Mouse (Mus musculus) hindbrain, embryonic 15.5 days (tissue): ENCODE data around the gene Gm42417. TPM values are rescaled to one million over a fixed set of nuclear protein-coding genes. Genes with fewer than 3 reads are reported as not detected.
A peak's percentile ranks its signal among the peaks of the same experiment; 100 is the strongest.

Experiments
- ATAC-seq: fragments of 200-750 bp; cut with Nextera tagmentation; 2 replicates; pipeline ENCODE4 v1.8.0; 2017; ENCODE audit warnings: low read depth, moderate number of reproducible peaks, moderate TSS enrichment; ENCODE audit not compliant: low FRiP score
- H3K27ac ChIP-seq: fragments of 300-500 bp; sonication (generic); replicated peaks from 2 replicates; pipeline ENCODE4 v1.5.1; 2015; ENCODE audit warnings: mild to moderate bottlenecking, inconsistent platforms
- H3K27me3 ChIP-seq: fragments of 300-500 bp; sonication (generic); 2 replicates; pipeline ENCODE4 v1.6.1; 2015; ENCODE audit warnings: control low read depth, inconsistent platforms
- H3K36me3 ChIP-seq: fragments of 300-500 bp; sonication (generic); 2 replicates; pipeline ENCODE4 v1.6.1; 2015; ENCODE audit warnings: control low read depth, inconsistent platforms
- H3K4me1 ChIP-seq: fragments of 300-500 bp; sonication (generic); replicated peaks from 2 replicates; pipeline ENCODE4 v1.6.1; 2015; ENCODE audit warnings: control low read depth, inconsistent platforms
- H3K4me2 ChIP-seq: fragments of 300-500 bp; sonication (generic); 2 replicates; pipeline ENCODE4 v1.6.1; 2015; ENCODE audit warnings: moderate library complexity, mild to moderate bottlenecking, inconsistent platforms
- H3K4me3 ChIP-seq: fragments of 300-500 bp; sonication (generic); 2 replicates; pipeline ENCODE4 v1.5.1; 2015; ENCODE audit warnings: mild to moderate bottlenecking, inconsistent platforms
- H3K9ac ChIP-seq: fragments of 300-500 bp; sonication (generic); 2 replicates; pipeline ENCODE4 v1.6.1; 2015; ENCODE audit warnings: inconsistent platforms
- H3K9me3 ChIP-seq: fragments of 300-500 bp; sonication (generic); 2 replicates; pipeline ENCODE4 v1.6.1; 2016; ENCODE audit warnings: control low read depth, inconsistent platforms
- WGBS: fragments of 180-500 bp; shearing (Covaris S2); methylation state at CpG from one replicate; pipeline ENCODE4 v1.1.7; 2015; 5-methylcytosine and 5-hydroxymethylcytosine counted together
- microRNA-seq: library from miRNA; unstranded; fragments of <30 nt; microRNA quantifications from one replicate; pipeline ENCODE4, GENCODE M21; 2016
- polyA plus RNA-seq: library from polyadenylated mRNA; unstranded; fragments of >200 nt; fragmentation: Nextera tagmentation; extraction: Ambion mirVana; gene quantifications from 2 replicates; pipeline ENCODE4 v1.2.1, GENCODE M21; 2015

The Gm42417 gene
- polyA plus RNA-seq, 1 experiment from 2014 or later: 0.62 TPM

DNA sequence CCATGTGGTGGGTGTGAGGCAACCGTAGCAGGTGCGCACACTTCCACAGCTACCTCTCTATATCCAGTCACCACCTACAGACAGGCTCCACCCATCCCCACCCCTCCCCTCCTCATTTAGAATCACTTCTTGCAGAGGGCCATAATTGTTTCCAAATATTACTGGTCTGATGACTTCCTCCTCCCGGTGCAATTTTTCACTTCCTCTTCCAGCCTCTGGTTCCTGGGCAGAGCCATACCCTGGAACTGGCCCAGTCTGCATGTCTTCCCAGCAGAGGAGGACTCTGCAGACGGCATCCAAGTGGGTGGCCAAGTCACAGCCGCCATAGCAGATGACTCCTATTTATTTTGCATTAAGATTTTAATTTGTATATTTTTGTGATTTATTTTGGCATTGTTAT lies 31.0 kb downstream of the Gm42417 start:
- Histone ChIP-seq H3K4me3 (no peak overlapping the region), H3K9me3 (no peaks in the 10 kb centered on the region), H3K27ac (no peak overlapping the region), H3K9ac (no peak overlapping the region), H3K27me3 (no peaks in the 10 kb centered on the region), H3K36me3 (no peaks in the 10 kb centered on the region), H3K4me2 (no peak overlapping the region), H3K4me1 (peaks cover 4% of the 10 kb centered on the region)
- WGBS: 89% methylated on average over 5 of the region's 5 CpGs
- ATAC-seq: no peak

DNA sequence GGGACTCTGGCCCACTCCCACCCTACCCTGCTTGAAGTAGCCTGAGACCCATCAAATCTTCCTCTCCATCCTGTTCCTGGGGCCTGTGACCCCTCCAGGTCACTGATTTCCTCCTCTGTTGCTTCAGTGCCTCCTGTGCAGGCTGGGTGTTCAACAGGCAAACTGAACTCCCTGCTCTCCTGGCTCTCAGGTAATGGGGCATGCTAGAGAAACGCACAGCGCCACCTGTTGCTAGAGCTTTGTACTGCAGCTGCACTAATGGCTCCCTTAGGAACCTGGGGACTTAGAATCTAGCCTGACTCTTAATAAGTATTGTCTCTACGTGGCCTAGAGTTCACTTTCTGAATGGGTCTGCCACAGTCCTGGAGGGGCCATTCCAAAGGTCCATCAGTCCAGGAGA lies 38.0 kb downstream of the Gm42417 start:
- peak; percentile 46; the same call in 1 of the 2 replicates for ATAC-seq
- no peak overlapping the region for H3K4me3 ChIP-seq

DNA sequence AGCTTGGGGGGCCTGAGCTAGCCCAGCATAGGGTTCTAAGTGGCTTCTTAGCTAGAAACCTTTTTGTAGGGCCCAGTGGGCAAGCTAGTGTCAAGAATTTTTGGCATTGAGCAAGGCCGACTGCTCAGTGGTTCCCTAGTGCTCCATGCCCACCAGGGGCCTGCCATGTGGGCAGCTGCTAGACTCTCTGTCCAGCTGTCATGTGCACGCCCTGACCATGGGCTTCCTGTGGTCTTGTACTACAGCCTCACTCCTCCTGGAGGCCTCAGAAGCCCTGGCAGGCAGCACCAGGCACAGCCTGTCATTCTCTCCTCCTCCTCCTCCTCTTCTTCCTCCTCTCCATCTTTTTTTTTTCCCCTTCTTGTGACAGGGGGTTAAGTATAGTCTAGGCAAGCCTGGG lies 41.9 kb downstream of the Gm42417 start:
- 68% methylated on average over 2 of the region's 2 CpGs for WGBS
- no peaks in the 10 kb centered on the region for H3K27me3 ChIP-seq
- no peak for ATAC-seq
- H3K4me2 ChIP-seq: no peak overlapping the region
- no peak overlapping the region for H3K27ac ChIP-seq
- no peaks in the 10 kb centered on the region for H3K9me3 ChIP-seq
- no peaks in the 10 kb centered on the region for H3K4me1 ChIP-seq
- H3K4me3 ChIP-seq: no peak overlapping the region
- H3K9ac ChIP-seq: no peak overlapping the region
- H3K36me3 ChIP-seq: no peaks in the 10 kb centered on the region

More for the DNA sequence above, 38.0 kb downstream of the Gm42417 start:
- H3K27ac ChIP-seq: no peak overlapping the region
- H3K4me2 ChIP-seq: no peak overlapping the region
- 5% methylated on average over 3 of the region's 3 CpGs for WGBS
- no peaks in the 10 kb centered on the region for H3K9me3 ChIP-seq
- no peaks in the 10 kb centered on the region for H3K27me3 ChIP-seq
- no peaks in the 10 kb centered on the region for H3K36me3 ChIP-seq
- H3K9ac ChIP-seq: no peak overlapping the region
- no peaks in the 10 kb centered on the region for H3K4me1 ChIP-seq

DNA sequence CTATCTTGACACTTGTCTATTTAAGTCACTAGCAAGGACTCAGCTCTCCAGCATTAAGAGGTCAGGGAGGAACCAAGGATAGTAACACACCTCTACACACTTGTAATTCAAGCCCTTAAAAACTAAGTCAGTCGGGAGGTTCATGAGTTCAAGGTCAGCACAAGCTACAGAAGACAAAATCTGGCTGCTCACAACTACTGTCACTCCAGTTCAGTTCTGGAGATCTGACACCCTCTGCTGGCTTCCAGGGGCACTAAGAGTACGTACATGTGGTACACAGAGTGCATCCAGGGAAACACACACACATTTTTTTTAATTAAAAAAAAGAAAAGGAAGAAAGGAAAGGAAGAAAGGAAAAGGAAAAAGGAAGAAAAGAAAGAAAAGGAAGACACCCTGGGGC lies 42.5 kb downstream of the Gm42417 start:
- Histone ChIP-seq H3K4me3 (no peak overlapping the region), H3K4me2 (no peak overlapping the region), H3K4me1 (no peaks in the 10 kb centered on the region), H3K9ac (no peak overlapping the region), H3K27ac (no peak overlapping the region), H3K36me3 (no peaks in the 10 kb centered on the region), H3K9me3 (no peaks in the 10 kb centered on the region), H3K27me3 (no peaks in the 10 kb centered on the region)
- no peak for ATAC-seq
- 59% methylated on average over 2 of the region's 2 CpGs for WGBS

DNA sequence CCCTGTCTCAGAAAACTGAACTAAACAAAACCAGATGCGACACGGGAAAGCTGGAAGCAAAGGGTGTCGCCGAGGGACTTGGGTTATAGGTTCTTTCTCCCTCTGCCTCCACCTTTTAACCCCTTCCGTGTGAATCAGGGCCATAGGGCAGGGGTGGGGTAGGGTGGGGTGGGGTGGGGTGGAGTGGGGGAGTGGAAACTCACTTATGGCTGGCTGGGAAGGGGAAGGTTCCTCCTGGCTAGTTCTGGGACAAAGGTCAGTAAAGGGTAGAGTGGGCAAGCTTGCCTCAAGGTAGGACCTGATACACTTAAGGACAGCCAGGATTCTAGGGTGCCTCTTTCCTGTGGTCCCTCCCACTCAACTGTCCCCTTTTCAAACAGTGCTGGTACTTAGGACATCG lies 45.9 kb downstream of the Gm42417 start:
- no peaks in the 10 kb centered on the region for H3K36me3 ChIP-seq
- no peaks in the 10 kb centered on the region for H3K27me3 ChIP-seq
- H3K27ac ChIP-seq: no peak overlapping the region
- H3K4me3 ChIP-seq: no peak overlapping the region
- no peak overlapping the region for H3K9ac ChIP-seq
- H3K9me3 ChIP-seq: no peaks in the 10 kb centered on the region
- H3K4me1 ChIP-seq: no peaks in the 10 kb centered on the region
- no peak for ATAC-seq
- no peak overlapping the region for H3K4me2 ChIP-seq
- WGBS: 82% methylated on average over 6 of the region's 6 CpGs

DNA sequence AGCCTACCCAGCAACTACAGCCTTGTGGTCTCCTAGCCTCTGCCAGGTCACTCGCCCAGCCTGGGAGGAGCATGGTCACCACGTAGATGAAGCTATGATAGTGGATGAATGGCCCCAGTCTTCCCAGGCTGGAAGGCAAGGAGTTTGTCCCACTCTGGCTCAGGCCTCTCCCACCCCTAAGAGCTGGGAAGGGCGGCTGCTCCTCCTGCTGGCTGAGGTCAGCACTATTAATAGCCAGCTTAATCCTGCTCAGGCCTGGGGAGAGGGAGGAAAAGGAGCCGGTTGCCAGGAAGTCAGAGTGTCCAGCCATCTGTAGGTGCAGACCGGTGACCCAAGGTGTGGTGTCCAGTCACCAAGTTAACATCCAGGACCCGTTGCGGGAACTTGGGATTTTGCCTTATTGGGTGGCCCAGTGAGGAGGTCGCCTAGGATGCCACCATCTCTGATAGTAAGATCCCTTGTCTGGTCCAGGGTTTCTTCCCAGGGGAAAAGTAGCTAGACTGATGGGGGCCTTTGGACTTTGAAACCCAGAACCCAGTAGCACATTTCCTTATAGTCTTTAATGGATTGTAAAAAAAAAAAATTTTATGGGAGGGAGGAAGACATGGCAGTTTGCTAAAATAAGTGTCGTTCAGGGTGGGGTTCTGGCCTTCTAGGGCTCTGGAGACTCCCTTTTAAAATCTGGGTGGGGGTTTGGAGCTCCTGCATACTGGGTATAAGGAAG lies 46.7 kb downstream of the Gm42417 start:
- Histone ChIP-seq H3K4me1 (no peaks in the 10 kb centered on the region), H3K4me2 (no peak overlapping the region), H3K9me3 (no peaks in the 10 kb centered on the region), H3K4me3 (no peak overlapping the region), H3K27me3 (no peaks in the 10 kb centered on the region), H3K9ac (no peak overlapping the region), H3K36me3 (no peaks in the 10 kb centered on the region), H3K27ac (no peak overlapping the region)
- ATAC-seq: no peak
- WGBS: 52% methylated on average over 9 of the region's 9 CpGs

DNA sequence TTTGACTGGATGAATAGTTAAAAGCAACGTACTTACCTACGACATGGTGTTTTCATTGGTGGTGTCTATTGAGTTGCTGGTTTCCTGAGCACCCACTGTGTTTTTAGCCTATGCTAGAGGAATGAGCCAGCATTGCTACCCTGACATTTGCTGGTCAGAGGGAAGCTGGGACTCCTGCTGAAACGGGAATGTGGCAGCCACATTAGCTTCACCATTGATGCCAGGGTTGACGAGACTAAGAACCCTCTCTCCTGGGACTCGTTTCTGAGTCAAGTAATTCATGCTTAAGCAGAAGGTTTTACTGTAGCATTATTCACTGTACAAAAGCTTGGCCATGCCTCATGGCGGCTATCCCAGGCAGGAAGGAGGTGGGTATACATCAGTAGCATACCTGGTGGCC lies 49.6 kb downstream of the Gm42417 start:
- Histone ChIP-seq H3K9ac (no peak overlapping the region), H3K4me1 (no peaks in the 10 kb centered on the region), H3K27me3 (no peaks in the 10 kb centered on the region), H3K9me3 (no peaks in the 10 kb centered on the region), H3K4me3 (no peak overlapping the region), H3K4me2 (no peak overlapping the region), H3K27ac (no peak overlapping the region), H3K36me3 (no peaks in the 10 kb centered on the region)
- ATAC-seq: no peak
- WGBS: 64% methylated on average over 6 of the region's 6 CpGs

DNA sequence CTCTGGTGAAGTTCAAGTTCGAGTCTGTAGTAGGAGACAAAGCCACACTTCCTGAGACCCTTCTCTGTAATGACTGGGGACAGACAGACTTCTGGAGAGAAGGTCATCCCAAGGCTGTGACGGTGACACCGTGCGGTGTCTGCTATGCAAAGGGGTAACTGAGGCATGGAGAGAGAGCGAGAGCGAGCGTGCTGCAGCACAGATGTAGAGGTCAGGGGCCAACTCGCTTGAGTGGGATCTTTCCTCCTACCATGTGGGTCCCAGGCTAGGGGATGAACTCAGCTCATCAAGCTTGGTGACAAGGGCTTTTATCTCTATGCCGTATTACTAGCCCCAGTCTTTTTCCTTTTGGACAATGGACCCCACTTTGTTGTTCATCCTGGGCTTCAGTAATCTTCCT lies 52.1 kb downstream of the Gm42417 start:
- no peak overlapping the region for H3K4me2 ChIP-seq
- H3K9me3 ChIP-seq: no peaks in the 10 kb centered on the region
- no peak overlapping the region for H3K9ac ChIP-seq
- H3K4me1 ChIP-seq: peaks cover 5% of the 10 kb centered on the region; the same call in 1 of the 2 replicates
- H3K27me3 ChIP-seq: no peaks in the 10 kb centered on the region
- H3K4me3 ChIP-seq: no peak overlapping the region
- H3K36me3 ChIP-seq: no peaks in the 10 kb centered on the region
- H3K27ac ChIP-seq: no peak overlapping the region
- 53% methylated on average over 9 of the region's 9 CpGs for WGBS
- ATAC-seq: no peak

DNA sequence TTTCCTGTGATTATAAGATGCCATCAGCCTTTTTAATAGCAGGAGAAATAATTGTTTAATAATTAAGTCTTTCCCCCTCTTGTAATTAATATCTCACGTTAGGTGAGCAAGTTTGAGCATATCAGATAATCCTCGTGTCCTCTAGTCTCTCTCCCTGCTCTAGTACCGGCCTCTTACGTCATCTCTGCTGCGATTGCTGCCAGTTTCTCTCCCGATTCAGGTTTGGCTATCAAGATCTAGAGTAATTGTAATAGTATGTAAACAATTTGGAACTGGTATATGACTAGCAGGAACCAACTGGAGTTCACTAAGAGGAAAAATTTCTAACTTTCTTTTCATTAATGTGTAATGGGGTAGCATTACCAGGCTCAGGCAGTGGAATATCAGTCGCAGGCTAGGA lies 54.1 kb downstream of the Gm42417 start:
- no peak for ATAC-seq
- H3K9ac ChIP-seq: no peak overlapping the region
- H3K27ac ChIP-seq: no peak overlapping the region
- H3K27me3 ChIP-seq: no peaks in the 10 kb centered on the region
- H3K4me1 ChIP-seq: peaks cover 5% of the 10 kb centered on the region; the same call in 1 of the 2 replicates
- no peaks in the 10 kb centered on the region for H3K36me3 ChIP-seq
- 76% methylated on average over 7 of the region's 7 CpGs for WGBS
- no peak overlapping the region for H3K4me2 ChIP-seq
- H3K4me3 ChIP-seq: no peak overlapping the region
- H3K9me3 ChIP-seq: no peaks in the 10 kb centered on the region

DNA sequence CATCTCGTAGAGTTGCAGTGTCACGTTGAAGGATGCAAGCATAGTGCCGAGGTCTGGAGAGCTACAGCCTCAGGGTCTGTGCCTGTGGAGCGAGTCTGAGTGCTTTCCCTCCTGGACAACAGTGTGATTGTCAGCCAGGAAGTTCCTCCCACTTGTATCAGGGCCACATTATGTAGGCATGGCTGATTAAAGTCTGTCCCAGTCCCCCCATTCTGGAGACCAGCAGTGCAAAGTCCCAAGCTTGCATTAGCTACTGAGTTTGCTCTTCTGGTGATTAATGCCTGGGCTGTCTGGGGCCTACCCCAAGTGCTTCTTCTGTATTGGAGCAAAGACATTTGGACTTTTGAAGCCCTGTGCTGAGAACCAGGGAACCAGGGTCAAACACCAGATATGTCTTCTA lies 55.4 kb downstream of the Gm42417 start:
- H3K4me3 ChIP-seq: no peak overlapping the region
- H3K4me2 ChIP-seq: no peak overlapping the region
- no peak for ATAC-seq
- no peak overlapping the region for H3K9ac ChIP-seq
- no peaks in the 10 kb centered on the region for H3K36me3 ChIP-seq
- no peak overlapping the region for H3K27ac ChIP-seq
- no peaks in the 10 kb centered on the region for H3K9me3 ChIP-seq
- H3K4me1 ChIP-seq: peaks cover 5% of the 10 kb centered on the region; the same call in 1 of the 2 replicates
- no peaks in the 10 kb centered on the region for H3K27me3 ChIP-seq
- WGBS: 75% methylated on average over 4 of the region's 4 CpGs

Small RNA genes within 50 kb of the gene (microRNA-seq; reads per million reads assigned to microRNA genes)
- not detected for gene Gm47280

Other genes starting within 250 kb of the Gm42417 start
- gene Arid5a, start 231.7 kb downstream of the Gm42417 start, polyA plus RNA-seq: 6.6 and 6.7 TPM in 2 replicates
- 37.9 and 38.9 TPM in 2 replicates for gene Kansl3, start 170.2 kb downstream of the Gm42417 start, polyA plus RNA-seq
- gene Fer1l5, start 167.1 kb downstream of the Gm42417 start, polyA plus RNA-seq: 2.4 and 2.6 TPM in 2 replicates
- gene Lman2l, start 94.2 kb downstream of the Gm42417 start, polyA plus RNA-seq: 66.7 and 68.2 TPM in 2 replicates
- gene Cnnm4, start 67.8 kb downstream of the Gm42417 start, polyA plus RNA-seq: 10.8 TPM in 2 replicates
- gene Cnnm3, start 27.6 kb downstream of the Gm42417 start, polyA plus RNA-seq: 6.0 and 6.5 TPM in 2 replicates
- gene Ankrd23, start 2.5 kb downstream of the Gm42417 start, polyA plus RNA-seq: 18.9 and 19.6 TPM in 2 replicates
- 28.7 and 29.9 TPM in 2 replicates for gene Ankrd39, start 8.0 kb upstream of the Gm42417 start, polyA plus RNA-seq
- 26.2 and 26.8 TPM in 2 replicates for gene Sema4c, start 18.9 kb upstream of the Gm42417 start, polyA plus RNA-seq
- gene Fam178b, start 143.8 kb upstream of the Gm42417 start, polyA plus RNA-seq: 0.34 TPM in 1 of 2 replicates, not detected in the other
- 713 and 784 TPM in 2 replicates for gene Cox5b, start 152.0 kb upstream of the Gm42417 start, polyA plus RNA-seq
- gene 4933424G06Rik, start 170.7 kb upstream of the Gm42417 start, polyA plus RNA-seq: 0.56 and 0.64 TPM in 2 replicates
- gene Actr1b, start 175.0 kb upstream of the Gm42417 start, polyA plus RNA-seq: 107 and 110 TPM in 2 replicates
- 1.4 and 1.5 TPM in 2 replicates for gene Zap70, start 222.4 kb upstream of the Gm42417 start, polyA plus RNA-seq